Mouse (Mus musculus) urinary bladder, postnatal 4 days (tissue): ENCODE measurements around the gene Krt76.
A peak's percentile ranks its signal among the peaks of the same experiment; 100 is the strongest.

ENCODE experiments used
- DNase-seq, 2 experiments: peaks; one replicate each; pipeline ENCODE4 v3.0.0; 2021 to 2022; ENCODE audit warnings: low spot score in 2 of 2

The Krt76 gene

GRCm38 (mm10) chr15:101860421-101861130 is 32.1 kb downstream of the Krt76 start:
- DNase-seq = no peak

DNA sequence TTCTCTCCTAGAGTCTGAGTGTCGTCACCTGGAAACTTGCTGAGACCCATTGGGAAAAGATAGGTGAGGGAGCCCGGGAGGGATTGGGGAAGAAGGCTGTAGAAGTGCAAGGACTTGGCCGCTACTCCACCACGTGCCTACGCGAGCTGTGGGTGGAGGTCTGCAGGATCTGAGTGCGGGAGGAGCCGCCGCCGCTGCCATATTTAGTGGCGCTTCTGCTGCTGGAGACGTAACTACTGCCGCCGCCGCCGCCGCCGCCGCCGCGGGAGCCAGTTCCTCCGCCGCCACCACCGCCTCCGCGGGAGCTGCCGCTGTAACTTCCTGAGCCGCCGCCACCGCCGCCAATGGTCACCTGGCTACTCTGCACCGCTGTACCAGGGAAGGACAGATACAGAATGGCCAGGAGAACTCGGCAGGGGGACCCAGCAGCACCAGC is 33.0 kb downstream of the Krt76 start:
- DNase-seq = peak in 1 of 2 experiments; percentile 29

DNA sequence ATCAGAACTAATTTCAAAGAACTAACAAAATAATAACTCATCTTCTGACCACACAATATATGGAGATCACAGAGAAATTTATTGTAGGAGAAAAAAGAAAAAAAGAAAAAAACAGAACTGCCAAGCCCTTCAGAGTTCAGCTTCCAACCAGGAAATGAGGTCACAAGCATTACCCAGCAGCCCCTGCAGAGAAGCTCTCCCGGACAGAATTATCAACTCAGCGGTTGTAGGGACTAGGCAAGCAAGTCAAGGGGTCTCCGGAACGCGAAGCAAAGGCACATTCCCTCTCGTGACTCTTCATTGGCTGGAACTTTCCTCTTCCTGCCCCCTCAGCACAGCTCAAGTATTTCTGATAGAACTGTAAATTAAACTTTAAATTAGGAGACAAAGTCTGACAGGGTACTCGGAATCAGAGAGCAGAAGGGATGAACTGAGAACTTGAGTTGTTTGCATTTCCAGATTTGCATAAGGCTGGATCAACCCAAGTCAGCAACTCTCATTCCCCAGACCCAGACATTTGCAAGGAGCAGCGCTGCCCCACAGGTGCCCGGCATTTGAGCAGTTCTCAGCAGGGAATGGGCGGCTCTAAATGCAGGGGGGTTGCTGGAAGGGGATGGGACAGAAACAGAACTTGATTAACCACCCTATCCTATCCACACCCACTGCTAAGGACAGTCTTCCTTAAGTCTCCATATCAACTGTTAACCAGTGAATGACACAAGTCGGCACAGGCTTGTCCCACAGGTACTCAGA is 33.9 kb downstream of the Krt76 start:
- no peak for DNase-seq

DNA sequence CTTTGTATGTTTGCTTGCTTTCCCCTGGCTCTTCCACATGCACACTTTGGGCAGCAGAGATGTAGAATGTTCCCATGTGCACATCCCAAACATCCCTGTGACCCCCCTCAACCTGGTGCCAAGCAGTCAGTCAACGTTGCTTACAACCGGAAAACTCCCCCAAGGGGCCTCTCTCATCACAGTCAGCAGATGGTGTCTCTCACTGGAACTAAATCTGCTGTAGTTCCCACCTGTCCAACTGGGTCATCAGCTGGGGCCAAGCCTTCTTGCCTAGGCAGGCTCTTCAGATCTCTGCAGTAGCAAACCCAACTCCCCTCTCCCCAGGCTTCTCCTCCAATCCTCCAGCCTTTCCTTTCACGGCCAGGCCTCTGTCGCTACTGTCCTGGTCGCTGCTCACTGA is 36.0 kb downstream of the Krt76 start:
- DNase-seq = no peak

GRCm38 (mm10) chr15:101855732-101856131 is 37.0 kb downstream of the Krt76 start:
- DNase-seq = no peak

GRCm38 (mm10) chr15:101854294-101854693 is 38.4 kb downstream of the Krt76 start:
- no peak for DNase-seq

GRCm38 (mm10) chr15:101852571-101852970 is 40.1 kb downstream of the Krt76 start:
- no peak for DNase-seq

DNA sequence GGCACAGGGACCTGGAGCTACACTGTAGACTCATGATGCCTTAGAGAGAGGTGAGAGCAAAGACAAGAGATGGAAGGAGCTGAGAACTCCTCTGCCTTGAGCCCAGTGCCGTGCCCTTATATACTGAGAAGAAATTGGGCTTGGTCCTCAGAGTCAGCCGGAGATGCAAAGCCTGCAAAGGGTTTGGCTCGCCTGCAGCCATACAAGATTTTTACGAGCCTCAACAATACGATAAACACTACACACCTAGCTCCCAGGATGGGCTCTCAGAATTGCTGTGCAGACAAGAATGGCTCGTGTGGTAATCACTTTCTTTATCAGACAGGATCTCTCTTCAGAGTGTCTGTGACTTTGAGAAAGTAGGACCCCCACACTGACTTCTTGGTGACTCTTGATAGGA is 42.0 kb downstream of the Krt76 start, which contains the start of gene Krt1:
Gene Krt1 (minus strand): TSS at position 101 of the 400 bp plus-strand sequence.
- DNase-seq = no peak

- no peak for DNase-seq
Measured at GRCm38 (mm10) chr15:101845971-101846403, 46.7 kb downstream of the Krt76 start.

DNA sequence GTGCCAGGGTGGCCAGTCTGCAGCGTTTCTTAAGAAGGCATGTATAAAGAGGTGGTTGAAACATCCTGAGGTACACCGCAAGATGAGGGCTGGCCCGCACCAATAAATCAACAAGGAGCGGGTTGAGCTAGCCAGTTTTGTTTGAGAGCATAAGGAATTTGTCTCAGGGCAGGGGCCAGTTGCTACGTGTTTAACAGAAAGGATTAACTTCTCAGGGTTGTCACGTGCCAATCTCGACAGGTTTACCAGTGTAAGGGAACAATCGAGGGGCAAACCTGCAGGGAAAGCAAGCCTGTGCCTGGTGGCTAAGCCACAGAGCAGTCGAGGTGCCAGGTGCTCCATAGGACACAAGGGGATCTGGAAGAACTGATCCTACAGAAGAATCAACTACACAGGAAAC is 49.5 kb downstream of the Krt76 start:
- DNase-seq = no peak

DNA sequence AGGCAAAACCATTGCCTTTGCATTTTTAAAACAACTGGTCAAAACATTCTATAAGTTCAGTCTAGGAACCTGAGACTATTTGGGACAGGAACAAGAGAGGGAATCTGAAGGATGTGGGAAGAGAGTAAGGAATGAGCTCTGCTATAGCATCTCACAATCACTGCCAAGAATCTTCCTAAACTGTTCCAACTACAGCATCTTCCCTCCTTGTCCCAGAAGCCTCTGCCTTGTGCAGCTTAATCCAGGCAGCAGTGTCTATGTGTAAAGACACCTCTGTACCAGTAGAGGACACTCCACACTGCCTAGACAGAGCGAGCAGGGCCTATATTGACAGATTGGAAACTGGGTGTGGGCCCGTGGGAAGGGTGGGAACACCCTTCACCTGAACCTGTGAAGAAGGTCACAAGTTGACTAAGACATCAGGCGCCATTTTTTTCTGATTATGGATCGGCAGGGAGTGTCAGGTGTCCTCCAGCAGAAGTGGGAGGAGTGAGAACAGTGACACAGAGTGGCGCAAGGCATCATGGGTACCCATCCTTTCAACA is 57.9 kb downstream of the Krt76 start:
- no peak for DNase-seq
